Mouse (Mus musculus): ENCODE measurements around the gene Gm21964. TPM values are rescaled to one million over a fixed set of nuclear protein-coding genes. Genes with fewer than 3 reads are reported as not detected.

Gm21964 gene
- polyA plus RNA-seq (2012; rRNA removed) = not detected in 2 replicates

DNA sequence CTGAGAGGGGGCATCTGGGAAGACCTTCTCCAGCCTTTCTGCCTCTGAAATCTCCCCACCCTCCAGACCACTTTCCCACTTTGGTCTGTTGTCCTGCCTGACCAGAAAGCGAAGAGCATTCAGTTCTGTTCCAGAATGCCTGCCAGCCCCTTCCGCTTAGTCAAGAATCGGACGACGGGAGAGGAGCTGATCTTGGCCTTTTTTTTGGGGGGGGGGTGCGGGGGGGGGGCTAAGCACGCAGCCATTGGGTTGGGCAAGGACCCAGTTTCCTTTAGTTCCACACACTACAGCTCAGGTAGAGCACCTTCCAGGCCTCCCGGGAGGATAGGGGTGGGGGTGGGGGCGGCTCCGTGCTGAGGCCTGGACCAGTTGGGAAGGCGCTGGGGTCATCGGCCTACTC, at the start of gene Gm21964:
Gene Gm21964 (plus strand): TSS at position 301 of the 400 bp plus-strand sequence.
- no peak for DNase-seq (ENCODE audit: extremely low spot score in 1 of 2, low spot score in 1 of 2)

DNA sequence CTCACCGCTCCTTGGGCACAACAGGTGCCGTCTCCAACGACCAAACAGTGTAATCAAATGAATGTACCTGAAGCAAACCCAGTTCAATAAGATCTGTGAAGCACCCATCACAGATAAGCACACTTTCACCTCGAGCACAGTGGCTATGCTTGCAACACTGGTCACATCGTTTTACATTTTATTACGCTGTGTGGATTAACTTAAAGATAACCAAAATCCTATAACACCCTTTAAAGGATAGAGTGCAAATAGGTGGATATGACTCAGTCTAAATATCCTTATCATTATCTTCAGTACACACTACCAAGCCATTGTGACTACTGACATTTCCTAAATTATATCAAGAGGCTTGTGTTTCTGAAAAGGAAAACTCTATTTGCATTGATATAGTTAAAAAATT, 49.8 kb upstream of the Gm21964 start:
- DNase-seq (ENCODE audit: extremely low spot score in 1 of 2, low spot score in 1 of 2) = no peak

DNA sequence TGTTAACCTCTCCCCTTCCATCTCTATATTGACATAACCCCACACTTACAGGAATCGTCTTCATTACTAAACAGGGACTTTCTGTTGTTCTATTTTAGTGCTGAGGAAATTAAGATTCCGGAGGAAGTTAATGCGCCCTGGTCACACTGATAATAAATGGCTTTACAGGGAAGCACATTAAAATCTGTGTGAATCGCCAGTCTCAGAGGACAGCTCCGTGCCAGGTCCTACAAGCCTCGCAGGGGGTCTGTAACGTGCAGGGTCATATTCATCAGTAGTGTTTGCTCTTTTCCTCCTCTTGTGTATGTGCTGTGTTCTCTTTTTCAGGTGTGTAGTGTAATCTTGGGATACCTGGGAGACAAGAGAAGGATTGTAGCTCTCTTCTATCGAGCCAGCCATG, 42.8 kb upstream of the Gm21964 start:
- no peak for DNase-seq (ENCODE audit: extremely low spot score in 1 of 2, low spot score in 1 of 2)

GRCm38 (mm10) chr8:110064161-110064560, 36.8 kb upstream of the Gm21964 start:
- DNase-seq (ENCODE audit: extremely low spot score in 1 of 2, low spot score in 1 of 2) = no peak

- no peak for DNase-seq (ENCODE audit: extremely low spot score in 1 of 2, low spot score in 1 of 2)
Measured at GRCm38 (mm10) chr8:110064606-110065365, 36.2 kb upstream of the Gm21964 start.

GRCm38 (mm10) chr8:110065676-110066075, 35.3 kb upstream of the Gm21964 start:
- DNase-seq (ENCODE audit: extremely low spot score in 1 of 2, low spot score in 1 of 2) = no peak

GRCm38 (mm10) chr8:110069706-110070105, 31.3 kb upstream of the Gm21964 start:
- no peak for DNase-seq (ENCODE audit: extremely low spot score in 1 of 2, low spot score in 1 of 2)

DNA sequence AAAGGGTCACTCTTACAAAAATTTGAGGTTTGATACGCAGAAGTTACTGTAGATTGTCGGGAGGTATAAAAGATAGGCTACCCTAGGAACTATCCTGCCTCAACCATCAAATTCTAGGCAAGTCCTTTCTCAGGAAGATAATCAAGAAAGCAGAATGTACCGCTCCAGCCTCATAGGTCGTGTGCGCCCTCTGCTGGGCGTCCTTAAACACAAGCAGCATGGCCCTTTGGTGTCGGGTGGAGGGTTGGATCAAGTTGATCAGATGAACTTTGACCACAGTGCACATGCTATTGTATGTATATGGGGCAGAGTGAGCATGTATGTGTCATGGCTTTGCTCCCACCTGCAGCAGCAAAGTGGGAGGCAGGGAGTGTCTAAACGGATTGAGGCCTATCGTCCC, 29.4 kb upstream of the Gm21964 start:
- DNase-seq (ENCODE audit: extremely low spot score in 1 of 2, low spot score in 1 of 2) = peak in 1 of 2 experiments; percentile 82

GRCm38 (mm10) chr8:110074496-110074895, 26.5 kb upstream of the Gm21964 start:
- no peak for DNase-seq (ENCODE audit: extremely low spot score in 1 of 2, low spot score in 1 of 2)

- DNase-seq (ENCODE audit: extremely low spot score in 1 of 2, low spot score in 1 of 2) = peak; percentile 17 to 66
Measured at GRCm38 (mm10) chr8:110079282-110080221, 21.5 kb upstream of the Gm21964 start, which contains the start of gene Zfp612. Gene Zfp612 (plus strand): TSS chr8:110079746.

DNA sequence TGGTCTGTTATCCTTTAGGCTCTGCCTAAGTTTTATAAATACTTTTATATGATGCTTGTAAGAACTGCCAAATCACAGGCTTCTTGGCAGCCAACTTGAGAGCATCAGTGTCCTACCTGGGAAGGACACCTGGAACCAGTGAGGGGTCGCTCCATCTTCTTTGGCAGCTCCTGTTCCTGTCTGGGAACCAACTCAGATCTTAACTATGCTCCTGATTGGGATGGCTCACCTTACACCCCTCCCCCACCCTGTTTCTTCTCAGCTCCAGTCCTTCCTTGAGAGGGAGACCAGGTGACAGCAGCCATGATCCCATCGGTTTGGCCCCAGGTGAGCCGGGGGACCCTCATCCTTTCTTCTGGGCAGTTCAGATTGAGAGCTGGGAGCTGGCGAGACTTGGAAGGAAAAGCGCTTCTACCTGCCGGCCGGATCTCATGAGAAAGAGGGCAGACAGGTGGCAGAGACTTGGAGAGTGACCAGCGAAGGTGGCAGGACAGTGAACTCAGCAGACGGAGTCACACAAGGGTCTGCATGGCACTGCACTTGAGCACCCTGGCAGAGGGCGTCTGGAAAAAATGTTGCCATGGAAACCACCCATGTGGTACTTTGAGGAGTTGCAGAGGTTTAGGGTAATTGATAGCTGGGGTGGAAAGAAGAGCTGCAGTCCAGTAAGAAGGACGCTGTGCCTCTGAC, 18.4 kb upstream of the Gm21964 start:
- DNase-seq (ENCODE audit: extremely low spot score in 1 of 2, low spot score in 1 of 2) = no peak

- DNase-seq (ENCODE audit: extremely low spot score in 1 of 2, low spot score in 1 of 2) = no peak
Measured at GRCm38 (mm10) chr8:110091869-110092268, 9.1 kb upstream of the Gm21964 start.

DNA sequence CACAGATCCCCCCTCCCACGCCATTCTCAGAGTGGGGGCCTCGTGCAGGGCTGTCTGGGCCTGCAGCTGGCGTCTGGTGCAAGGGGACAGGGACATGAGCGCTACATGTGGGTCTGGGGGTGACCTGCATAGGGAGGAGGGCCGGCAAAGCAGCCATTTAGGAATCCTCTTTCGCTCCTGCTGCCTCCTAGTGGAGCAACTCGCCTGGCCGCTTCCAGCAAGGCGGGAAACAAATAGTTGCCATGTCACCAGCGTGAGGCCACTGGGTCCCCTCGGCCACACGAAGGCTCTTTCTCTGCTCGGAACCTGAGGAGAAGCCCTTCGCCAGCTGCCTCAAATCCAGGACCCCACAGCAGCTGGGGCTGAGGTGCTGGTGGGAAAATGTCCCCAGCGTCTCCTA, 669 bp downstream of the Gm21964 start:
- DNase-seq (ENCODE audit: extremely low spot score in 1 of 2, low spot score in 1 of 2) = no peak

DNA sequence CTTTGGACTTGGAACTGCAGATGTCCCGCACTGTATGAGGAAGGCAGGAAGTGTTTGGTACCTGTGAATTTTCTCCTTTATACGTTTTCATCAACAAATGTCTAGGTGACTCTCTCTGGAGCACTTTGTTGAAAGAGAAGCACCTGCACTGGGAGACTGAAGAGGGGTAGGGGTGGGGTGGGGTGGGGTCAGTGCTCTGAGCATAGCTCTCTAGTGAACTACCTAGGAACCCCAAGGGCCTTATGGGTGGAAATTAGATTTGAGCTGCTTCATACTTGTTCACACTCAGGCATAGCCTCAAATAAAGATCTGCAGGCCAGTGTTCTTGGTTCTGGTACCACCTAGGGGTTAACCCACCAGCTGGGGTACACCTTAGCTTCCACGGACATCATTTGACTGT, 1.6 kb downstream of the Gm21964 start, which contains the start of gene Gm17720:
Gene Gm17720 (minus strand): TSS at position 101 of the 400 bp plus-strand sequence.
- no peak for DNase-seq (ENCODE audit: extremely low spot score in 1 of 2, low spot score in 1 of 2)

DNA sequence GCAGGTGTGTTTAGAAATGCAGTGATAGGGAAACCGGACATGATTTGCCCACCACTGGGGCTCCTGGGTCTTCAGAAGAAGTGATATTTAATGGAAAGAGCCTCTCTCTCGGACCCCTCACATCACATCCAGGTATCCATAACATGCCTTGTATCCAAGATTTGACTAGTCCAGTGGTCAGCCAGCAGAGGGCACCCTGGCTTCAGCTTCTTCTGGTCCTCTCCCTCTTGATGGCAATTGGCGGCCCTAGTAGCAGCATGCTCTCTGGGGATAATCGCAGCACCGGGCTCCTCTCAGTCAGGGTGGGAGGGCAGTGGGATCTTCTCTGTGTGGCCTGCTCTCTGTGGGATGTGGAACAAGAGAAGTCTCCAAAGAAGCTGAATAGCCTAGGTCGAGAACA, 18.7 kb downstream of the Gm21964 start:
- DNase-seq (ENCODE audit: extremely low spot score in 1 of 2, low spot score in 1 of 2) = peak in 1 of 2 experiments; percentile 36

- peak; percentile 37 to 89 for DNase-seq (ENCODE audit: extremely low spot score in 1 of 2, low spot score in 1 of 2)
Measured at GRCm38 (mm10) chr8:110130537-110130936, 29.5 kb downstream of the Gm21964 start.

DNA sequence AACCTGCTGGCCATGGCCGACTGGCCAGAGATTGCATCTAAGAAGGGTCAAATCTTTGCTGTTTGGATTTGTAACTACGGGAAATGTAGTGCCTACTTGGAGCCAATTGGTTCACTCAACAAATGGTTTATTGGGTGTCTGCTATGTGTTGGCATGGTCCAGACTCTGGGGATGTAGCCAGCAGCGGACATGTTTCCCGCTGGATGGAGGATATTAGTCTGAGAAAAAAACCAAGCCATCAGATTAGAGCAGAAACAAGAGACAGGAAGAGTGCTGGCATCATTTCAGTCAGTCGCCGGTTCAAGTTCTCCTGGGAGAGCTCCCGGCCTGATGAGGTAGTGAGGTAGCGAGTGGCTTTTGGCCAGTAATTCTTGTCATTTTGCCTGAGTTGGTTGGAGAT, 33.2 kb downstream of the Gm21964 start:
- DNase-seq (ENCODE audit: extremely low spot score in 1 of 2, low spot score in 1 of 2) = no peak

DNA sequence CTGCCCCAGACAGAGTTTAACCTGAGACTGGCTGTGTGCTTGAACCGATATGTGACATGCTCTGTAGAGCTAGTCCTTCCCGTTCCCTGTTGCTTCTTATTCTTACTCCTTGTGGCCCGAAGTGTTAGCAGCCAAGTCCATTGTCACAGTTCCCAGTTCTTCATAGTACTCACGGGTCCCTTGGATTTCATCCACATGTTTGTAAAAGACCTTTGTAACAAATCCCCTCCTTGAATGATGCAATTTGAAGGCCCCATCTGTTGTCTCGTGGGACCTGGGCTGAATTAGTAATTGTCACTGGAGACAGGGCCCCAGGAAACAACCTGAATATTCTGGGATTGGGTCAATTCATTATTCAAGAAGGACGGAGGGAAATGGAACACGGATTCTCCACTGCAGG, 34.5 kb downstream of the Gm21964 start:
- DNase-seq (ENCODE audit: extremely low spot score in 1 of 2, low spot score in 1 of 2) = no peak

DNA sequence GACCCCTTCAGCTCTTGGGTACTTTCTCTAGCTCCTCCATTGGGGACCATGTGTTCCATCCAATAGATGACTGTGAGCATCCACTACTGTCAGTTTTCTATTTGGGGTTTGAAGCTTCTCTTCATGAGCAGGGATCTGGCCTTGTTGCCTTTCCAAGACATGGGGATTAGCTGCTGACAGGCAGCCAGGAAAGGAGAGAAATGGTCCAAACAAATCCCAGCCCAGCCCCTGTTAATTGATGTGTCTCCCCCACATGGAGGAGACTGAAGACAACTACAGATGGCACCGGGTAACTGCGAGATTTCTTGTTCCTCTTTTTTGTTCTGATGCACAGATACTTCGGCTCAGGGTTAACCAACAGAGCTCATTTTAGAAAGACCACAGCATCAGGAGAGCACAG, 39.1 kb downstream of the Gm21964 start:
- DNase-seq (ENCODE audit: extremely low spot score in 1 of 2, low spot score in 1 of 2) = no peak

DNA sequence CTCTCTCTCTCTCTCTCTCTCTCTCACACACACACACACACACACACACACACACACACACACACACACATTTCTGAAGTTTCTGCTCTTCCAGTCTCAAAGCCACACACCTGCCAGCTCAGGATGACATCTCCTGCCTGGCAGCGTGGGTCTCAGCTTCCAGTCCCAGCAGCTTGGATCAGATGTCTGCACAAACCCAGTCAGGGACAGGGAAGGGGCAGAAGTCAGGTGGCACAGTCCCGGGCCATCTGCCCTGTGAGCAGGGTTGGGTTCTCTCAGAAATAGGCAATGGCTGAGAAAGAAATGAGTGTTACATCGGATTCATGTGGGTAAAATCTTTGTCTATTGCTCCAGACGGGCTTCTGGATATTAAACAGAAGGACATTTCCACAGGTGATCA, 39.8 kb downstream of the Gm21964 start:
- no peak for DNase-seq (ENCODE audit: extremely low spot score in 1 of 2, low spot score in 1 of 2)

DNA sequence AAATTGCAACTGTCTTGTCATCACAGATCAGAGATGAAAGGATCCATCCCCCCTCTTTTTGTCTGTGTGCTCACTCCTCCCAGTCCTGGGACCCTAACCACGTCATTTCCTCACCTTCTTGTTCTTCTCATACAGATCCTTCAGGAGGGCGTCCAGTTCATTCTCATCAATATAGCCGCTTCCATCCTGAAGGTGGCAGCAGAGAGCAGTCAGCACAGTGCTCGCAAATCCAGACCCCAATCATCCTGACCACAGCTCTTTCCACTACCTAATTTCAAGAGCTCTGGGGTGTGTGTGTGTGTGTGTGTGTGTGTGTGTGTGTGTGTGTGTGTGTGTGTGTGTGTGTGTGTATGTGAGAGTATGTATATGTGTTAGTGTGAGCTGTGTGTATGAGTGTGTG, 44.5 kb downstream of the Gm21964 start:
- DNase-seq (ENCODE audit: extremely low spot score in 1 of 2, low spot score in 1 of 2) = peak in 1 of 2 experiments; percentile 77

Data from frontal cortex, adult 2 months (tissue).